Mouse (Mus musculus) forebrain, postnatal 0 days (tissue): ENCODE measurements around the gene Tph2. TPM values are rescaled to one million over a fixed set of nuclear protein-coding genes. Genes with fewer than 3 reads are reported as not detected.
A peak's percentile ranks its signal among the peaks of the same experiment; 100 is the strongest.

Experiments
- ATAC-seq: fragments of 200-750 bp; cut with Nextera tagmentation; 2 replicates; pipeline ENCODE4 v1.8.0; 2017; ENCODE audit warnings: mild to moderate bottlenecking, moderate library complexity
- DNase-seq: peaks from one replicate; pipeline ENCODE4 v3.0.0-alpha.2; 2015
- H3K27ac ChIP-seq: fragments of 300-500 bp; sonication (generic); 2 replicates; pipeline ENCODE4 v1.5.1; 2014; ENCODE audit warnings: low read depth, mild to moderate bottlenecking, antibody characterized with exemption, low read length, moderate library complexity, mixed read lengths
- H3K27me3 ChIP-seq: fragments of 300-500 bp; sonication (generic); 2 replicates; pipeline ENCODE4 v1.6.1; 2014; ENCODE audit warnings: mild to moderate bottlenecking, low read length, mixed read lengths; ENCODE audit not compliant: insufficient read depth
- H3K36me3 ChIP-seq: fragments of 300-500 bp; sonication (generic); 2 replicates; pipeline ENCODE4 v1.6.1; 2014; ENCODE audit warnings: mild to moderate bottlenecking, moderate library complexity; ENCODE audit not compliant: insufficient read depth
- H3K4me1 ChIP-seq: fragments of 300-500 bp; sonication (generic); 2 replicates; pipeline ENCODE4 v1.6.1; 2014; ENCODE audit warnings: antibody characterized with exemption; ENCODE audit not compliant: insufficient read depth
- H3K4me2 ChIP-seq: fragments of 300-500 bp; sonication (generic); 2 replicates; pipeline ENCODE4 v1.6.1; 2014; ENCODE audit warnings: low read depth, mild to moderate bottlenecking, moderate library complexity
- H3K4me3 ChIP-seq: fragments of 300-500 bp; sonication (generic); 2 replicates; pipeline ENCODE4 v1.5.1; 2014; ENCODE audit warnings: low read depth, low read length, mixed read lengths
- H3K9ac ChIP-seq: fragments of 300-500 bp; sonication (generic); 2 replicates; pipeline ENCODE4 v1.6.1; 2014; ENCODE audit warnings: mild to moderate bottlenecking
- H3K9me3 ChIP-seq: fragments of 300-500 bp; sonication (generic); 2 replicates; pipeline ENCODE4 v1.6.1; 2016; ENCODE audit warnings: low read length
- CTCF ChIP-seq: sonication (generic); IDR thresholded peaks from 2 replicates; pipeline ENCODE4 v1.5.1; 2016; ENCODE audit warnings: antibody characterized with exemption, control low read depth, low read depth
- WGBS: fragments of 180-500 bp; shearing (Covaris S2); extraction: QIAGEN DNeasy Blood & Tissue Kit; methylation state at CpG from one replicate; pipeline ENCODE4 v1.1.7; 2014; 5-methylcytosine and 5-hydroxymethylcytosine counted together
- polyA plus RNA-seq: library from polyadenylated mRNA; unstranded; fragments of >200 nt; fragmentation: Nextera tagmentation; extraction: Ambion mirVana; gene quantifications from 2 replicates; pipeline ENCODE4 v1.2.1, GENCODE M21; 2015
- total RNA-seq: library from RNA; depleted of rRNA; stranded (reverse); fragments of >200 nt; gene quantifications from 2 replicates; pipeline ENCODE4 v1.2.3, GENCODE M21; 2014

The Tph2 gene
- total and polyA plus RNA-seq, 2 experiments from 2014 or later: 0.10 to 1.0 TPM

DNA sequence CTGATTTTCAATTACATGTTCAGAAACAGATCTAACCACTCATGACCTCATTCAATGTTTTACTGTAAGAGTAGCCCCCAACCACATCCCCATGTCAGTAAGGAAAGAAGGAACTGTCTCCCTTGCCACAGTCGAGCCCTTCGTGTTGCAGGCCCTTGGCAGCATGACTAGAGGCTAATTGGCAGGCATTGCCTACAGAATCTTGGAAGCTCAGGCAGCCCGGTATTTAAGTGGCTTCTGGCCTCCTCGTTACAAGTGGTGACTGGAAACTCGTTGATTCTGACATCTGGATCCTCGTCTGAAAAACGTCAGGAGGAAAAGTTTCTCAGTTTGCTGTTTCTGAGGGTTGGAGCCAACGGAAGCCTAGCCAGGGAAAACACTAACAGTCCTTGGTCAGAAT lies 80.6 kb downstream of the Tph2 start:
- Histone ChIP-seq H3K4me1 (no peaks in the 10 kb centered on the region), H3K9ac (no peak overlapping the region), H3K27ac (no peak overlapping the region), H3K9me3 (no peaks in the 10 kb centered on the region), H3K4me2 (no peak overlapping the region), H3K4me3 (no peak overlapping the region), H3K36me3 (no peaks in the 10 kb centered on the region), H3K27me3 (no peaks in the 10 kb centered on the region)
- ATAC-seq: no peak
- DNase-seq: no peak
- 40% methylated on average over 8 of the region's 8 CpGs for WGBS
- no peak for TF ChIP-seq CTCF

DNA sequence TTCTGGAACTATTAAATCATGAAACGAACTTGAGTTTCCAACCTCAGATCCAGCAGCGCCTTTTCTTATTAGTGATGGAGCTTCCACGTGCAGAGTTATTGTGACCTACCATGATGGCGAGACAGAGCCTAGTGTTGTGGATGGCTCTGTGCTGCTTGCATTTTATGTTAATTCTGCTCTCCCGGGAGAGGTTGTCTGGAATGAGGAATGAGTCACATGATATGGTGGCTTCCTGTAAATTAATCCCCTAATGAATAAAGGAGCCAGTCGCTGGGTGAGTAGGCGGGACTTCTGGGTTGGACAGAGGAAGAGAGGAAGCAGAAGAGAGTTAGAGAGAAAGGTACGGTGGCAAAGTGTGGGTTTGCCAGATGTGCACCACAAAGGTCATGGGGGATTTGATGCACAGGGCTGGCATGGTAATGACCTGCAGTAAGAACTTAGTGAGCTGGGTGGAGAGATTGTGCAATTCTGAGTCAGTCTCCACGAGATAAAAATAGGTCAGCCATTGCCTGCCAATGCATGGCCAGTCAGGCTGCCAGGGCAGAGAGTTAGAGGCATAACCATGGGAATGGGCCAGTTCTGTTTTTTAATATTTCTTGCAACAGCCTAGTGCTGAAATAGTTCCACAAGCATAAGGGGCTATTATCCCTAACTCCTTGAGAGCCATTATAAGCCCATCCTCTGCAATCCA lies 84.8 kb downstream of the Tph2 start:
- no peak for DNase-seq
- H3K9me3 ChIP-seq: no peaks in the 10 kb centered on the region
- no peaks in the 10 kb centered on the region for H3K27me3 ChIP-seq
- WGBS: 79% methylated on average over 9 of the region's 9 CpGs
- ATAC-seq: no peak
- no peaks in the 10 kb centered on the region for H3K4me1 ChIP-seq
- no peak overlapping the region for H3K4me2 ChIP-seq
- no peak overlapping the region for H3K4me3 ChIP-seq
- TF ChIP-seq CTCF: no peak
- H3K27ac ChIP-seq: no peak overlapping the region
- H3K9ac ChIP-seq: no peak overlapping the region
- H3K36me3 ChIP-seq: no peaks in the 10 kb centered on the region

DNA sequence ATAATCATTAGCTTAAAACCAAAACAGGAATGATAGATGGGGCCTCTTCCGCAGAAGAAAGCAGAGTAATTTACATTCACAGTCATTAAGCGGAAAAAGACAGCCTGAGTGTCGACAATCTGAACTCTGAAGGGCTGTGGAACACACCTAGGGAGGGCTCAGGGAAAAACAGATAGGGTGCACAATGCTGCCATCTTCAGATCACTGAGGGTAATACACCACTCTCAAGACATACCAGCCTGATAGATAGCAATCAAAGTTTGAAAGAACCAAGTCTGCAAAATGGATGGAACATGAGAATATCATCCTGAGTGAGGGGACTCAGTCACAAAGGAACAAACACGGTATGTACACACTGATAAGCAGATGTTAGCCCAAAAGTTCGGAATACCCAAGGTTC lies 87.7 kb downstream of the Tph2 start:
- H3K27ac ChIP-seq: no peak overlapping the region
- H3K9ac ChIP-seq: no peak overlapping the region
- H3K4me2 ChIP-seq: no peak overlapping the region
- DNase-seq: peak; percentile 89
- 4% methylated on average over 5 of the region's 5 CpGs for WGBS
- peak; percentile 91 for ATAC-seq
- TF ChIP-seq CTCF: peak; percentile 92
- no peaks in the 10 kb centered on the region for H3K9me3 ChIP-seq
- no peaks in the 10 kb centered on the region for H3K27me3 ChIP-seq
- no peaks in the 10 kb centered on the region for H3K36me3 ChIP-seq
- H3K4me3 ChIP-seq: no peak overlapping the region
- no peaks in the 10 kb centered on the region for H3K4me1 ChIP-seq

DNA sequence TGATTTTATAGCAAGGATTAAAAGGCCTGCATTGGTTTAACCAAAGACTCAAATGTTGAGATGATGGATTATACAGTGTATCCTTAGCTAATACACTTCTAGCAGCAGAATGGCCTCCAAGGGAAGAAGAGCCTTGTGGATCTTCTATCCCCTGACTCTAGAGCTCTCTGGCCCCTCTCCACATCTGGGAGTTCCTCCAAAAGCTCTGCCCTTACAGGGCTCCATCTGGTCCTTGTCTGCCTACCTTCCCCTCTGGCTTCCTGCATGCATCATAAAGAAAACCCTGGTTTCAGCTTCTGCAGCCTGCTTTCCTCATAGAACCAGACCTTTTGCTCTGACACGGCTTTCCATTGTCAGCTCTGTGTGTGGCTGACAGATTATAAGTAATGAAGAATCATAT lies 88.6 kb downstream of the Tph2 start:
- no peak for DNase-seq
- 66% methylated on average over 1 of the region's 1 CpGs for WGBS

DNA sequence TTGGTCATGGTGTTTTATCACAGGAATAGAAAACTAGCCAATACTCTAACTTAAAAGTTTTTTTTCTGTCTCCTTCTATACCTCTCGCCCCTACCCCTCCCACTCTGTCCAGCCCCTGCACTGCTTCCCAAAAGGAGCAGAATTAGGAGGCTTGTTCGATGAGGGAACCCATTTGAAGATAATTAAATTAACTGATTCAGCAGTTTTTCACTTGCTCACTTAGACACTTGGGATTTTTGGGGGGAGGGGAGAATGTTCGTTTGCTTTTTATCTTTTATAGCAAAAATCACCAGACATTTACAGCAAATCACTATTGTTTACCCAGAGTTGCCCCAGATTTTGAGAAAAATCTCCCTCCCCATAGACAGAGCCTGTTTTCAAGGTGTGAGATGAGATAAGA lies 106.6 kb downstream of the Tph2 start:
- DNase-seq (no peak), ATAC-seq (no peak)
- Histone ChIP-seq H3K9me3 (no peaks in the 10 kb centered on the region), H3K4me2 (no peak overlapping the region), H3K27ac (no peak overlapping the region), H3K27me3 (no peaks in the 10 kb centered on the region), H3K4me1 (no peaks in the 10 kb centered on the region), H3K36me3 (no peaks in the 10 kb centered on the region), H3K9ac (no peak overlapping the region), H3K4me3 (no peak overlapping the region)
- no peak for TF ChIP-seq CTCF
- 61% methylated on average over 3 of the region's 3 CpGs for WGBS

More for the DNA sequence above, 88.6 kb downstream of the Tph2 start:
- Histone ChIP-seq H3K4me2 (no peak overlapping the region), H3K36me3 (no peaks in the 10 kb centered on the region), H3K4me3 (no peak overlapping the region), H3K27ac (no peak overlapping the region), H3K9me3 (no peaks in the 10 kb centered on the region), H3K9ac (no peak overlapping the region), H3K4me1 (no peaks in the 10 kb centered on the region), H3K27me3 (no peaks in the 10 kb centered on the region)
- ATAC-seq: no peak
- TF ChIP-seq CTCF: no peak

DNA sequence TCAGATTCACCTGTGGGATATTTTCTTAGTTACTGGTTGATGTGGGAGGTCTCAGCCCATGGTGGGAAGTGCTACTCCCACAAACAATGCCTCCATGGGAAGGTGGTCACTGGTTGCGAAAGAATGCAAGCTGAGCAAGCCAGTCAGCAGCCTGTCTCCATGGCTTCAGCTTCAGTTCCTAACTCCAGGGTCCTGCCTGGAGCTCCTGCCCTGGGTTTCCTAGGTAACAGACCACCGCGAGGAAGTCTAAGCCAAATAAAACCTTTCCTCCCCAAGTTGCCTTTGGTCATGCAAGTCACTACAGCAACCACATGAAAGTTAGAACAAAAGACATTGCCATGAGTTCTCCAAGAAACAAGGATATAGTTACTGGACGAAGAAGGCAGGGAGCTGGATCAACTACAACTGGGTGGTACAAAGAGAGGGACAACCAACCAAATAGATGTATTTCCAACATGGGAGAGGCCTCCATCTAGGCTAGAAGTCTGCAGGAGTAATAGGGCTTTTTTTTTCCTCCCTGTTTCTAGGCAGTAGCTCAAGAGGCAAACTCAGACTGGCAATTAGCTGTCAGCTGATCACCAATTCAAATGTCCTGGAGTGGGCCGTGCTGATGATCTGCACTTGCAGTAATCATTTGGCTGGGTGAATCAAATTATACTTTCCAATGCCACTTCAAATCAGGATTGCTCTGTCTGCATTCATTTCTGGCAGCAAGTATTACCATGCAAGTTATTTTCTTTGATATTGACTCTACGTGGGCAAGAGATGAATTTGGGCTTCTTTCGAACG lies 115.5 kb downstream of the Tph2 start:
- Histone ChIP-seq H3K27me3 (no peaks in the 10 kb centered on the region), H3K9ac (no peak overlapping the region), H3K4me2 (no peak overlapping the region), H3K36me3 (no peaks in the 10 kb centered on the region), H3K4me1 (no peaks in the 10 kb centered on the region), H3K4me3 (no peak overlapping the region), H3K27ac (no peak overlapping the region), H3K9me3 (peaks cover 3% of the 10 kb centered on the region; the same call in 1 of the 2 replicates)
- TF ChIP-seq CTCF: no peak
- DNase-seq (peak; percentile 27), ATAC-seq (peak; percentile 68)
- WGBS: 53% methylated on average over 8 of the region's 8 CpGs

DNA sequence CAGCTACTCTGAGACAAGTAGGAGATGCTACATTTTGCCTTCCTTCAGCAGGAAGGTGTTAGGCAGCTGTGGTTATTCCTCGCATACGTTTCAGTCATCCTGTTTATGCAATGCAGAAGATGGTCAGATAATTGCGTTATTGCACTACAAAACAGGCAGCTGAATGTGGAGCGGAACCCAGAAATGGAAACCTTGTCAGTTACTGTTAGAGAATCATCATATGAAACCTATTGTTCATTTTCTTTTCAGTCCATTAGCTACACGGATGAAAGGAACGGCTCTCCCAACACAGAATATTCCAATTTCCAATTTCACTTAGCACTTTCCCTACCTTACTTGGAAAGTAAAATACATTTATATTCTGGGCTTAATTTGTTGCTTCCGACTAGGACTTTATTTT lies 120.9 kb downstream of the Tph2 start:
- Histone ChIP-seq H3K36me3 (no peaks in the 10 kb centered on the region), H3K4me2 (no peak overlapping the region), H3K4me3 (no peak overlapping the region), H3K9ac (no peak overlapping the region), H3K27me3 (no peaks in the 10 kb centered on the region), H3K4me1 (no peaks in the 10 kb centered on the region), H3K9me3 (peaks cover 3% of the 10 kb centered on the region; the same call in 1 of the 2 replicates), H3K27ac (no peak overlapping the region)
- DNase-seq (no peak), ATAC-seq (no peak)
- no peak for TF ChIP-seq CTCF
- 82% methylated on average over 7 of the region's 7 CpGs for WGBS
